Comparison of ENCODE assay signal across 8 mouse cellular contexts in genomic region chr2:33402236-33402635, GRCm38 (mm10). TPM values are rescaled to one million over a fixed set of nuclear protein-coding genes. Genes with fewer than 3 reads are reported as not detected.
DNase-seq lines count a peak whose midpoint lies in the region; ATAC-seq and TF ChIP-seq lines count a peak whose summit lies in the region.
"Had no signal": no experiment of that assay in that cellular context is flagged by ENCODE, and none has a peak within 500 bp of the region (broad histone marks: within the 10 kb centered on the region; RNA-seq: fewer than 3 reads in every experiment).

No protein-coding gene starts in this region.

- peak; percentile 26 for DNase-seq in CD4-positive helper T cell, adult 2 months (ENCODE audit: low read depth, low spot score)
- peak; percentile 48 for DNase-seq in Muller cell, postnatal 12 days (ENCODE audit: inconsistent ontology term)
- peak; percentile 77 to 83 for DNase-seq in cerebellum, postnatal 14 days
- DNase-seq in gastrocnemius, postnatal 4 days (ENCODE audit: low spot score in 2 of 2) = peak; percentile 44 to 72
- DNase-seq in layer of hippocampus, adult 11-12 months (ENCODE audit: low spot score) = peak; percentile 70
- peak; percentile 80 for DNase-seq in lung, postnatal 0 days (ENCODE audit: low spot score)
- peak; percentile 40 for DNase-seq in skeletal muscle tissue, adult 2 months (ENCODE audit: low read depth, low spot score)

- peak; percentile 85 for TF ChIP-seq CTCF in lung, postnatal 0 days (IDR thresholded peaks at IDR 0.05)

- H3K4me1 ChIP-seq in lung, postnatal 0 days (ENCODE audit: insufficient read depth, low read depth, low read length) = no peaks in the 10 kb centered on the region

- no peak overlapping the region for H3K9ac ChIP-seq in lung, postnatal 0 days (replicated peaks; ENCODE audit: low read depth)
- H3K9ac ChIP-seq: liver, embryonic 15.5 days had no signal

- no peaks in the 10 kb centered on the region for H3K36me3 ChIP-seq in lung, postnatal 0 days (ENCODE audit: insufficient read depth, low read length)
- H3K36me3 ChIP-seq: liver, embryonic 15.5 days had no signal

- no peak overlapping the region for H3K4me2 ChIP-seq in lung, postnatal 0 days (replicated peaks; ENCODE audit: low read depth, low read length)
- H3K4me2 ChIP-seq: liver, embryonic 15.5 days had no signal

- no peaks in the 10 kb centered on the region for H3K27me3 ChIP-seq in lung, postnatal 0 days (replicated peaks; ENCODE audit: insufficient read depth, low read length)
- H3K27me3 ChIP-seq: liver, embryonic 15.5 days had no signal

- ATAC-seq in lung, postnatal 0 days = peak; percentile 46

- no peak for TF ChIP-seq EP300 in lung, postnatal 0 days (IDR thresholded peaks at IDR 0.05)

- H3K4me3 ChIP-seq in lung, postnatal 0 days (ENCODE audit: low read depth, low read length) = no peak overlapping the region
- H3K4me3 ChIP-seq: liver, embryonic 15.5 days had no signal

- no peak overlapping the region for H3K27ac ChIP-seq in lung, postnatal 0 days (ENCODE audit: low read length)

- WGBS in lung, postnatal 0 days = 23% methylated on average over 7 of the region's 7 CpGs

- H3K9me3 ChIP-seq in lung, postnatal 0 days (ENCODE audit: low read length) = no peaks in the 10 kb centered on the region
- H3K9me3 ChIP-seq: liver, embryonic 15.5 days had no signal

RNA-seq across cellular contexts. Expression of gene Zbtb34, which starts 28.9 kb away (rescaled TPM):
- total RNA-seq in gastrocnemius, postnatal 4 days (2021) = 10 to 100 TPM; 17.3 to 18.4 TPM
- polyA plus RNA-seq in lung, postnatal 0 days (2015; fragmentation: Nextera tagmentation; extraction: Ambion mirVana) = 4.5 and 4.9 TPM in 2 replicates

RNA-seq across cellular contexts. Expression of gene Ralgps1, which starts 30.9 kb away (rescaled TPM):
- 1 to 10 TPM; 5.5 to 5.8 TPM for total RNA-seq in gastrocnemius, postnatal 4 days (2021)
- polyA plus RNA-seq in lung, postnatal 0 days (2015; fragmentation: Nextera tagmentation; extraction: Ambion mirVana) = 1.8 and 2.2 TPM in 2 replicates

Comparison
In these comparisons a context has a peak if more than half of its experiments do, and no peak if none do; other contexts are left out.
1. DNase-seq: peak in every context shown above with its lines; median percentile 80 in cerebellum, postnatal 14 days; 80 in lung, postnatal 0 days; 70 in layer of hippocampus, adult 11-12 months; 58 in gastrocnemius, postnatal 4 days; 48 in Muller cell, postnatal 12 days; 40 in skeletal muscle tissue, adult 2 months; 26 in CD4-positive helper T cell, adult 2 months.